Mouse (Mus musculus): Measurements from ENCODE around the gene Fam208b. TPM values are rescaled to one million over a fixed set of nuclear protein-coding genes. Genes with fewer than 3 reads are reported as not detected.

Gene Fam208b
- polyA plus RNA-seq (2017; shearing (Covaris generic)), result 49.6 TPM

GRCm38 (mm10) chr13:3610795-3611438 lies at the start of gene Fam208b:
Gene Fam208b (minus strand): TSS chr13:3611108.

DNA sequence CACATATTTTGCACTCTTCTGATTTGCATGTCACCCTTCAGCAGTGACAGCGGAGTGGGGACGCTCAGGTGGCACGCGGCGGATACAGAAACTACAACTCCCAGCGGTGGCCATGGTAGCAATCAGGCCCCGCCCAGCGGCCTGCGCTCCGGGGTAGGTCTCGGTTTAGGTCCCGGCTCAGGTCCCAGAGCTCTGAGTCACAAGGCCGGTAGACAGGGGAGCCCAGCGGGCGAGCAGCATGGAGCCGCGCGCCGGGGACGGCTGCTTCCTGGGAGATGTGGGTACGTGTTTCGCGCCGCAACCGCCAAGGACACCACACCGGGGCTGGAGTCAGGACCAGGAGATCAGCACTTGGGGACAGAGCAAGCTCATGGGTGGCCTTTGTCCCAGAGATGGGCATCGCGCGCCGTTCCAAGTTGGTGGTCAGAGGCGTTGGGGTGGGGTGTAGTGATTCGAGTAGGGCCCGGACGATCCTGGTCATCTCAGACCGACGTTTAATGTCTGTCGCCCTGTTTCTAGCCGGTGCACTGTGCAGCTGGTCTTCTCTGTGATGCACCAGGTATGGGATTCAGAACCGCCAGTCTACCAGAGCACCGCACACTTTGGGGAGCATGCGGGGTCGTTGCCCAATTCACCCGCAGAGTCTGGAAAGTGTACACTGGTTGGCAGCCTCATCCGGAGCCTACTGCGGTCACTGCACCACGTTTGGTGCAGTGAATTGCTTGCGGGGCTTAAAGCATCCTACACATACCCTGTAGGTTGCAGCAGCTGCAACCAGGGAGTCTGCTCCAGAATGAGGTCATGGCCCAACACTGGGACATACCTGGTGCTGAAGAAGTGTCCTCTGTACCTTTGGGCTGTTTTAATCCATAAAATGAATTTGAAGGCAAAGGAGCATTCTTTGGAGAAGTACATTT lies 23.2 kb upstream of the Fam208b start, which contains the start of gene Asb13:
Gene Asb13, plus strand, starts transcription at position 138 of the 917 bp plus-strand sequence.

DNA sequence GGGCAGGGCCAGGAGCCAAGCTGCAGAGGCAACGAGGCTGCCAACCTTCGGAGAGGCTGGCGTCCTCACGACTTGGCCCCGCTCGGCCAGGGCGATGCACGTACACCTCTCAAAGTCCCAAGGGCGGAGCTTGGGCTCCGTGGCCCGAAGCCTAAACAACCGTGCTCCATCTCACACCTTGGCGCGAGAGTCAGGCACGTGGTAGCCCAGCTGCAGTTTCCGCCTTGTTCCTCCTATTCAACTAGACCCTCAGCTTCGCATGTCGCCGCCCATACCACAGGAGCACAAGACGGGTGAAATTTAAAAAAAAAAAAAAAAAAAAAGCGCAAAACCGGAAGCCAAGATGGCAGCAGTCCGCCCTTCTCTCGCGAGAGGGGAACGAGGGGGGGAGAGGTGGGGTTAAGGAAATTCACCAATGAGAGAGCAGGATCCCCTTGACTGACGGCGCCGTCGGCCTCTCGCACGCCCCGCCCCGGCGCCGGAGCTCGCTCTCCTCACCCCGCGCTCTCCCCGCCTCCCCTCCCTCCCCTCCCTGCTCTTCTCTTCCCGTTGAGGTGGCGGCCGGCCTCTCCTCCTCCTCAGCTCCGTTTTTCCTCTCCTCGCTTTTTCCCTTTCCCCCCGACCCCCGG lies 73.2 kb downstream of the Fam208b start, which contains the start of gene Gdi2:
Gene Gdi2, plus strand, starts transcription at position 470 of the 629 bp plus-strand sequence.

Other genes starting within 250 kb of the Fam208b start
- gene Gdi2, start 73.0 kb downstream of the Fam208b start, polyA plus RNA-seq (2017; shearing (Covaris generic)), result 398 TPM
- 40.8 TPM for gene Asb13, start 22.9 kb upstream of the Fam208b start, polyA plus RNA-seq (2017; shearing (Covaris generic))
- gene Calml3, start 193.2 kb upstream of the Fam208b start, polyA plus RNA-seq (2017; shearing (Covaris generic)), result not detected
- gene Calm4, start 226.6 kb upstream of the Fam208b start, polyA plus RNA-seq (2017; shearing (Covaris generic)), result not detected
- gene Calm5, start 243.1 kb upstream of the Fam208b start, polyA plus RNA-seq (2017; shearing (Covaris generic)), result not detected